Mouse (Mus musculus): ENCODE results near the gene Hvcn1.
"Not testable (repeated sequence)": the region's sequence is repeated elsewhere in the genome, so short reads cannot be mapped to it uniquely, and the experiment has no call there.

The Hvcn1 gene

GRCm38 (mm10) chr5:122204180-122204579 lies 2.4 kb upstream of the Hvcn1 start:
- DNase-seq (ENCODE audit: low read depth): no peak

- no peak for DNase-seq (ENCODE audit: low read depth)
Measured at GRCm38 (mm10) chr5:122208909-122209308, 2.3 kb downstream of the Hvcn1 start.

GRCm38 (mm10) chr5:122209591-122210368 lies 3.2 kb downstream of the Hvcn1 start:
- peak; percentile 82 for DNase-seq (ENCODE audit: low read depth)

GRCm38 (mm10) chr5:122210890-122211289 lies 4.3 kb downstream of the Hvcn1 start:
- DNase-seq (ENCODE audit: low read depth): no peak

- no peak for DNase-seq (ENCODE audit: low read depth)
Measured at GRCm38 (mm10) chr5:122212125-122212524, 5.5 kb downstream of the Hvcn1 start.

- DNase-seq (ENCODE audit: low read depth): not testable (repeated sequence)
Measured at GRCm38 (mm10) chr5:122212820-122213219, 6.2 kb downstream of the Hvcn1 start.

GRCm38 (mm10) chr5:122213861-122214260 lies 7.3 kb downstream of the Hvcn1 start:
- DNase-seq (ENCODE audit: low read depth): no peak

GRCm38 (mm10) chr5:122217636-122218035 lies 11.0 kb downstream of the Hvcn1 start:
- DNase-seq (ENCODE audit: low read depth): no peak

- no peak for DNase-seq (ENCODE audit: low read depth)
Measured at GRCm38 (mm10) chr5:122218109-122218905, 11.7 kb downstream of the Hvcn1 start.

GRCm38 (mm10) chr5:122218928-122219327 lies 12.3 kb downstream of the Hvcn1 start:
- DNase-seq (ENCODE audit: low read depth): peak; percentile 75

- peak; percentile 87 for DNase-seq (ENCODE audit: low read depth)
Measured at GRCm38 (mm10) chr5:122219655-122220629, 13.3 kb downstream of the Hvcn1 start.

GRCm38 (mm10) chr5:122221085-122221484 lies 14.5 kb downstream of the Hvcn1 start:
- no peak for DNase-seq (ENCODE audit: low read depth)

- DNase-seq (ENCODE audit: low read depth): peak; percentile 67
Measured at GRCm38 (mm10) chr5:122224291-122224690, 17.7 kb downstream of the Hvcn1 start.

GRCm38 (mm10) chr5:122228271-122228765 lies 21.7 kb downstream of the Hvcn1 start:
- DNase-seq (ENCODE audit: low read depth): peak; percentile 68

GRCm38 (mm10) chr5:122228772-122229171 lies 22.2 kb downstream of the Hvcn1 start:
- no peak for DNase-seq (ENCODE audit: low read depth)

GRCm38 (mm10) chr5:122230816-122231215 lies 24.2 kb downstream of the Hvcn1 start:
- peak; percentile 78 for DNase-seq (ENCODE audit: low read depth)

- peak; percentile 66 for DNase-seq (ENCODE audit: low read depth)
Measured at GRCm38 (mm10) chr5:122231431-122231830, 24.8 kb downstream of the Hvcn1 start.

- peak; percentile 87 for DNase-seq (ENCODE audit: low read depth)
Measured at GRCm38 (mm10) chr5:122232004-122232403, 25.4 kb downstream of the Hvcn1 start.

- peak; percentile 75 for DNase-seq (ENCODE audit: low read depth)
Measured at GRCm38 (mm10) chr5:122233077-122233581, 26.5 kb downstream of the Hvcn1 start.

GRCm38 (mm10) chr5:122233695-122234094 lies 27.1 kb downstream of the Hvcn1 start:
- DNase-seq (ENCODE audit: low read depth): peak; percentile 88
